Mouse (Mus musculus): ENCODE data around the gene Tnrc6a. TPM values are rescaled to one million over a fixed set of nuclear protein-coding genes. Genes with fewer than 3 reads are reported as not detected.

Gene Tnrc6a
- polyA plus RNA-seq, 1 experiment from 2014 or later = 75.3 TPM

GRCm38 (mm10) chr7:123219781-123220632, 96.3 kb downstream of the Tnrc6a start:
- 68% methylated on average over 13 of the region's 13 CpGs for WGBS
- H3K4me2 ChIP-seq (replicated peaks) = no peak overlapping the region
- H3K27ac ChIP-seq = no peak overlapping the region
- no peak overlapping the region for H3K4me3 ChIP-seq
- no peaks in the 10 kb centered on the region for H3K9me3 ChIP-seq
- no peaks in the 10 kb centered on the region for H3K36me3 ChIP-seq
- no peaks in the 10 kb centered on the region for H3K27me3 ChIP-seq (replicated peaks)
- H3K4me1 ChIP-seq = peaks cover 3% of the 10 kb centered on the region; the same call in 1 of the 2 replicates
- no peak overlapping the region for H3K9ac ChIP-seq
- ATAC-seq (ENCODE audit: low FRiP score, low read depth) = no peak

GRCm38 (mm10) chr7:123220633-123220942, 96.9 kb downstream of the Tnrc6a start:
- Histone ChIP-seq H3K9me3 (no peaks in the 10 kb centered on the region), H3K36me3 (no peaks in the 10 kb centered on the region), H3K4me1 (peaks cover 3% of the 10 kb centered on the region; the same call in 1 of the 2 replicates), H3K4me2 (replicated peaks) (no peak overlapping the region), H3K27ac (no peak overlapping the region), H3K4me3 (no peak overlapping the region), H3K27me3 (replicated peaks) (no peaks in the 10 kb centered on the region), H3K9ac (no peak overlapping the region)
- WGBS = 74% methylated on average over 2 of the region's 2 CpGs
- no peak for ATAC-seq (ENCODE audit: low FRiP score, low read depth)

- Histone ChIP-seq H3K36me3 (no peaks in the 10 kb centered on the region), H3K27ac (no peak overlapping the region), H3K4me1 (no peaks in the 10 kb centered on the region), H3K4me3 (no peak overlapping the region), H3K27me3 (replicated peaks) (no peaks in the 10 kb centered on the region), H3K9ac (no peak overlapping the region), H3K9me3 (no peaks in the 10 kb centered on the region), H3K4me2 (replicated peaks) (no peak overlapping the region)
- no peak for ATAC-seq (ENCODE audit: low FRiP score, low read depth)
- 75% methylated on average over 9 of the region's 9 CpGs for WGBS
Observed at GRCm38 (mm10) chr7:123224076-123224475, 100.4 kb downstream of the Tnrc6a start.

GRCm38 (mm10) chr7:123225159-123225558, 101.5 kb downstream of the Tnrc6a start:
- Histone ChIP-seq H3K27me3 (replicated peaks) (no peaks in the 10 kb centered on the region), H3K36me3 (no peaks in the 10 kb centered on the region), H3K4me2 (replicated peaks) (no peak overlapping the region), H3K9ac (no peak overlapping the region), H3K4me1 (no peaks in the 10 kb centered on the region), H3K27ac (no peak overlapping the region), H3K9me3 (no peaks in the 10 kb centered on the region), H3K4me3 (no peak overlapping the region)
- no peak for ATAC-seq (ENCODE audit: low FRiP score, low read depth)
- WGBS = 82% methylated on average over 4 of the region's 4 CpGs

- 27% methylated on average over 4 of the region's 4 CpGs for WGBS
Observed at GRCm38 (mm10) chr7:123235449-123235848, 111.8 kb downstream of the Tnrc6a start.

GRCm38 (mm10) chr7:123238621-123239020, 114.9 kb downstream of the Tnrc6a start:
- Histone ChIP-seq H3K36me3 (no peaks in the 10 kb centered on the region), H3K27me3 (replicated peaks) (no peaks in the 10 kb centered on the region), H3K4me1 (no peaks in the 10 kb centered on the region; the same call in 1 of the 2 replicates), H3K9ac (no peak overlapping the region), H3K27ac (no peak overlapping the region), H3K9me3 (no peaks in the 10 kb centered on the region), H3K4me2 (replicated peaks) (no peak overlapping the region), H3K4me3 (no peak overlapping the region)
- WGBS = 71% methylated on average over 4 of the region's 4 CpGs
- 0 out of 2 replicates have a peak, but pooled peaks have one; percentile 48 for ATAC-seq (ENCODE audit: low FRiP score, low read depth)

More at GRCm38 (mm10) chr7:123235449-123235848, 111.8 kb downstream of the Tnrc6a start:
- Histone ChIP-seq H3K4me3 (no peak overlapping the region), H3K9me3 (no peaks in the 10 kb centered on the region), H3K4me2 (replicated peaks) (no peak overlapping the region), H3K4me1 (no peaks in the 10 kb centered on the region; the same call in 1 of the 2 replicates), H3K27ac (no peak overlapping the region), H3K36me3 (no peaks in the 10 kb centered on the region), H3K9ac (no peak overlapping the region), H3K27me3 (replicated peaks) (no peaks in the 10 kb centered on the region)
- no peak for ATAC-seq (ENCODE audit: low FRiP score, low read depth)

- H3K36me3 ChIP-seq = no peaks in the 10 kb centered on the region
- no peaks in the 10 kb centered on the region; the same call in 1 of the 2 replicates for H3K4me1 ChIP-seq
- no peak overlapping the region for H3K4me2 ChIP-seq (replicated peaks)
- H3K9me3 ChIP-seq = no peaks in the 10 kb centered on the region
- no peak overlapping the region for H3K4me3 ChIP-seq
- H3K27ac ChIP-seq = no peak overlapping the region
- no peak for ATAC-seq (ENCODE audit: low FRiP score, low read depth)
- no peaks in the 10 kb centered on the region for H3K27me3 ChIP-seq (replicated peaks)
- no peak overlapping the region for H3K9ac ChIP-seq
- WGBS = 75% methylated on average over 6 of the region's 6 CpGs
Observed at GRCm38 (mm10) chr7:123240064-123240463, 116.4 kb downstream of the Tnrc6a start.

- 79% methylated on average over 7 of the region's 7 CpGs for WGBS
- no peak overlapping the region for H3K4me2 ChIP-seq (replicated peaks)
- ATAC-seq (ENCODE audit: low FRiP score, low read depth) = no peak
- H3K9ac ChIP-seq = no peak overlapping the region
- no peak overlapping the region for H3K4me3 ChIP-seq
- no peaks in the 10 kb centered on the region for H3K9me3 ChIP-seq
- H3K4me1 ChIP-seq = no peaks in the 10 kb centered on the region; the same call in 1 of the 2 replicates
- no peaks in the 10 kb centered on the region for H3K27me3 ChIP-seq (replicated peaks)
- no peaks in the 10 kb centered on the region for H3K36me3 ChIP-seq
- H3K27ac ChIP-seq = no peak overlapping the region
Observed at GRCm38 (mm10) chr7:123242241-123242640, 118.6 kb downstream of the Tnrc6a start.

GRCm38 (mm10) chr7:123244833-123245232, 121.1 kb downstream of the Tnrc6a start:
- Histone ChIP-seq H3K4me2 (replicated peaks) (no peak overlapping the region), H3K9ac (no peak overlapping the region), H3K27me3 (replicated peaks) (no peaks in the 10 kb centered on the region), H3K27ac (no peak overlapping the region), H3K9me3 (no peaks in the 10 kb centered on the region), H3K4me1 (no peaks in the 10 kb centered on the region), H3K36me3 (no peaks in the 10 kb centered on the region), H3K4me3 (no peak overlapping the region)
- 95% methylated on average over 1 of the region's 1 CpGs for WGBS
- ATAC-seq (ENCODE audit: low FRiP score, low read depth) = no peak

Other genes starting within 250 kb of the Tnrc6a start
- 31.9 and 36.2 TPM in 2 replicates for gene Rbbp6, start 158.2 kb upstream of the Tnrc6a start, polyA plus RNA-seq (2016; fragmentation: Nextera tagmentation; extraction: Ambion mirVana)
- gene Slc5a11, start 90.9 kb downstream of the Tnrc6a start, polyA plus RNA-seq (2016; fragmentation: Nextera tagmentation; extraction: Ambion mirVana) = 0.16 TPM in 1 of 2 replicates, not detected in the other
- gene Lcmt1, start 245.9 kb downstream of the Tnrc6a start, polyA plus RNA-seq (2016; fragmentation: Nextera tagmentation; extraction: Ambion mirVana) = 69.2 and 71.6 TPM in 2 replicates
- gene Arhgap17, start 246.0 kb downstream of the Tnrc6a start, polyA plus RNA-seq (2016; fragmentation: Nextera tagmentation; extraction: Ambion mirVana) = 19.7 and 23.1 TPM in 2 replicates

All from neural tube, embryonic 12.5 days (tissue).